Mouse (Mus musculus) ES-Bruce4 (cell line): ENCODE data around the gene Tmed1. TPM values are rescaled to one million over a fixed set of nuclear protein-coding genes. Genes with fewer than 3 reads are reported as not detected.

Experiments used
- H3K27ac ChIP-seq: 2 replicates; pipeline ENCODE4 v1.5.1; 2012; ENCODE audit warnings: low read length, inconsistent platforms; ENCODE audit not compliant: insufficient read depth
- H3K27me3 ChIP-seq: 2 replicates; pipeline ENCODE4 v1.6.1; 2012; ENCODE audit warnings: mild to moderate bottlenecking, low read length, inconsistent platforms; ENCODE audit not compliant: control insufficient read depth, poor library complexity, insufficient read depth, severe bottlenecking
- H3K36me3 ChIP-seq: 2 replicates; pipeline ENCODE4 v1.6.1; 2012; ENCODE audit warnings: inconsistent platforms, mild to moderate bottlenecking, low read length, moderate library complexity; ENCODE audit not compliant: control insufficient read depth, poor library complexity, insufficient read depth, severe bottlenecking
- H3K4me1 ChIP-seq: one replicate; pipeline ENCODE4 v1.8.1; 2011; ENCODE audit warnings: low read length; ENCODE audit not compliant: control insufficient read depth, insufficient read depth
- H3K4me3 ChIP-seq: 2 replicates; pipeline ENCODE4 v1.5.1; 2011; ENCODE audit warnings: low read depth, mild to moderate bottlenecking, low read length
- H3K9ac ChIP-seq: 2 replicates; pipeline ENCODE4 v1.6.1; 2012; ENCODE audit warnings: low read depth, mild to moderate bottlenecking, inconsistent platforms; ENCODE audit not compliant: poor library complexity, severe bottlenecking
- H3K9me3 ChIP-seq: replicated peaks from 2 replicates; pipeline ENCODE4 v1.6.1; 2012; ENCODE audit warnings: mild to moderate bottlenecking, low read length, inconsistent platforms; ENCODE audit not compliant: control insufficient read depth, poor library complexity, insufficient read depth, severe bottlenecking
- CTCF ChIP-seq: IDR thresholded peaks from one replicate; pipeline ENCODE4 v1.8.1; 2011; ENCODE audit warnings: low read depth, low read length
- EP300 ChIP-seq: IDR thresholded peaks from 2 replicates; pipeline ENCODE4 v1.6.1; 2011; ENCODE audit warnings: low read depth, low read length; ENCODE audit not compliant: insufficient read depth
- POLR2A ChIP-seq: IDR thresholded peaks from one replicate; pipeline ENCODE4 v1.8.1; 2011; ENCODE audit warnings: low read length; ENCODE audit not compliant: insufficient read depth
- polyA plus RNA-seq: library from polyadenylated mRNA; stranded (reverse); fragments of >200 nt; gene quantifications from 2 replicates; pipeline ENCODE4 v1.2.4, GENCODE M21; 2011; ENCODE audit warnings: low read depth; ENCODE audit not compliant: missing spikeins, insufficient read depth, insufficient read length

Tmed1 gene
- polyA plus RNA-seq, 1 experiment, result 29.2 TPM

DNA sequence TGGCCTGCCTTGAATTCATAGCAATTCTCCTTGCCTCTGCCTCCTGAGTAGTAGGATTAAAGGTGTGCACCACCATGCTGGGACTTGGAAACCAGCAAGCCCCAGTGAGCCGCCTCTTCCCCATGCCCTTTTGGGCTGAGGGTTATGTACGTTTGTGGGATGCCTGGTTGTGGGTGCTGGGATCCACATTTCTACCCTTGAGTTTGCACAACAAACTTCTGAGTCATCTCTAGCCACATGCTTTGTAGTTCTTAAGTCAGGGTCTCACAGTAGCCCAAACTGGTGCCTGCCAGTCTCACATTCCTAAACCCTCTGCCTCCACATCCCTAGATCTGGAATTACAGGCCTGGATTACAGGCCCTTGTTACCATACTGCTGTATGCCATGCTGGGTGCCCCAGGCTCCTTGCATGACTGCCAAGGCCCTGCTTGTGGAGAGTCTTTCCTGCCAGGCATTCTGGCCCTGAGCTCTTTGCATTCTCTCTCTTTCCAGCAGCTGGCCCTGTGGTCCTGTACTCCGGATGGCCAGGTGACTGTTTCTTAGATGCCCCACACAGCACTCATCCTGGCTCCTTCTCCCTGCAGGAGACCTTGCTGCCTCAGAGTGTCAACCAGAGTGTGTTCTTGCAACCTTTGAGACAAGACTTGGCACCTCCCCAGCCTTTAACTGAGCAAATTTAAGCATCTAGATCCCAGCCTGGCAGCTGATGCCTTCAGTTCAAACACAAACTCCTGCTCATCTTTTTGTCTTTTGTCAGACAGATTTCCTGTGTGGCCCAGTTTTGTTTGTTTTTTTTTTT lies 46.1 kb downstream of the Tmed1 start:
- Histone ChIP-seq H3K27ac (no peak overlapping the region), H3K27me3 (no peaks in the 10 kb centered on the region), H3K4me1 (peaks cover 4% of the 10 kb centered on the region), H3K9ac (no peak overlapping the region), H3K9me3 (no peaks in the 10 kb centered on the region), H3K4me3 (no peak overlapping the region), H3K36me3 (peaks cover 12% of the 10 kb centered on the region)
- TF ChIP-seq POLR2A (no peak), CTCF (no peak), EP300 (no peak)

GRCm38 (mm10) chr9:21463138-21463590 lies 46.9 kb downstream of the Tmed1 start:
- H3K4me1 ChIP-seq, result peaks cover 8% of the 10 kb centered on the region
- H3K27ac ChIP-seq, result no peak overlapping the region
- H3K27me3 ChIP-seq, result no peaks in the 10 kb centered on the region
- no peak for TF ChIP-seq POLR2A
- TF ChIP-seq CTCF, result no peak
- no peak for TF ChIP-seq EP300
- H3K9ac ChIP-seq, result no peak overlapping the region
- no peaks in the 10 kb centered on the region for H3K9me3 ChIP-seq
- H3K4me3 ChIP-seq, result no peak overlapping the region
- H3K36me3 ChIP-seq, result peaks cover 9% of the 10 kb centered on the region

DNA sequence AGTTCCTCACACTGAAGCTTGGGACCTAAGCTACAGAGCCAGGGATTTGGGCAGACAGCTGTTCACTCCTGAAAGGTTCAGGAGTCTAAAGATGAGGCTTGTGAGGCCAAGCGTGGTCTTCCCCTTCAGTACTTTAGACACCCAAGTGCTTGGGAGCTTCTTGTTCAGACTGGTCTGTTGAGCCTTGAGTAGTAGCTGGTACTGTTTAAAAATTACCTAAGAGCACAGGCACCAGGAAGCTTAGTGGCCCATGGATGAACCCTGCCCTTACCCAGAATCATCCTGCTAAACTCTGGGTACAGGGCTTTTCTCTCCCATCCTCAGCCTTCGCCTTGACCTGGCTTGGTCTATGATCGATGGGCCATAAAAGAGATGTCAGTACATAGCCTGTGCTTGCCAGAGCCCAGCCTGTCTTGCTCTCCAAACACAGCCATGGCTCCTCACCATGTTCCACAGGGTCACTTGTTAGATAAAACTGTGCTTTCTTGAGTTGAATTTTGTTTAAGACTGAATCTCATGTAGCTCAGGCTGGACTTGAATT lies 49.6 kb downstream of the Tmed1 start:
- Histone ChIP-seq H3K9ac (no peak overlapping the region), H3K27ac (no peak overlapping the region), H3K9me3 (no peaks in the 10 kb centered on the region), H3K4me3 (no peak overlapping the region), H3K27me3 (no peaks in the 10 kb centered on the region), H3K36me3 (peaks cover 2% of the 10 kb centered on the region; the same call in 1 of the 2 replicates), H3K4me1 (peaks cover 13% of the 10 kb centered on the region)
- TF ChIP-seq POLR2A, result no peak
- TF ChIP-seq EP300, result no peak
- no peak for TF ChIP-seq CTCF

DNA sequence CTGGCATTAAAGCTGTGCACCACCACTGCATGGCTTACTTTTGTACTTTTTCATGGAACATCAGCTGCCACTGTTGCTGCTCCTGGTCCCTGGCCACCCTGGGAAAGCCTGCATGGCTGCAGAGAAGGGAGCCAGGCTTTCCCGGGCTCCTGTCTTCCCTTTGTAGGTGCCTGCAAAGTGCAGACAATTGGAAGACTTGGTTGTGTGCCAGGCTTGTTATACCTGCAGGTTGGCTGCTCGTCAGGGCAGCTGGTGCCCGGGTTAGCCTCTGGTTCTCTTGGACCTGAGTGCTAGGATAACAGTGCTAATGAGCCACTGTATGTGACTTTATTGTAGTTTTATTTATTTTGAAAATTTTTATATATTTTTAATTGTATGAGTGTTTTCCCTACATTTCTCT lies 51.2 kb downstream of the Tmed1 start:
- Histone ChIP-seq H3K9ac (no peak overlapping the region), H3K36me3 (no peaks in the 10 kb centered on the region), H3K27ac (no peak overlapping the region), H3K9me3 (no peaks in the 10 kb centered on the region), H3K4me3 (no peak overlapping the region), H3K4me1 (peaks cover 18% of the 10 kb centered on the region), H3K27me3 (no peaks in the 10 kb centered on the region)
- TF ChIP-seq POLR2A, result no peak

Other genes starting within 250 kb of the Tmed1 start
- 18.8 and 22.3 TPM in 2 replicates for gene Atg4d, start 245.0 kb downstream of the Tmed1 start, polyA plus RNA-seq
- gene Kri1, start 222.3 kb downstream of the Tmed1 start, polyA plus RNA-seq, result 35.9 and 41.7 TPM in 2 replicates
- 11.6 and 12.4 TPM in 2 replicates for gene Cdkn2d, start 218.8 kb downstream of the Tmed1 start, polyA plus RNA-seq
- 83.3 and 87.8 TPM in 2 replicates for gene Ap1m2, start 197.9 kb downstream of the Tmed1 start, polyA plus RNA-seq
- 64.9 and 66.4 TPM in 2 replicates for gene Slc44a2, start 189.6 kb downstream of the Tmed1 start, polyA plus RNA-seq
- 196 and 209 TPM in 2 replicates for gene Ilf3, start 142.4 kb downstream of the Tmed1 start, polyA plus RNA-seq
- gene Qtrt1, start 98.4 kb downstream of the Tmed1 start, polyA plus RNA-seq, result 40.0 and 48.2 TPM in 2 replicates
- 86.2 and 88.6 TPM in 2 replicates for gene Dnm2, start 85.3 kb downstream of the Tmed1 start, polyA plus RNA-seq
- gene AB124611, start 15.9 kb upstream of the Tmed1 start, polyA plus RNA-seq, result not detected in 2 replicates
- 112 and 122 TPM in 2 replicates for gene Carm1, start 36.6 kb upstream of the Tmed1 start, polyA plus RNA-seq
- gene Timm29, start 82.5 kb upstream of the Tmed1 start, polyA plus RNA-seq, result 18.1 and 19.2 TPM in 2 replicates
- 17.4 and 18.9 TPM in 2 replicates for gene Yipf2, start 82.6 kb upstream of the Tmed1 start, polyA plus RNA-seq
- 100.0 and 111 TPM in 2 replicates for gene Smarca4, start 105.9 kb upstream of the Tmed1 start, polyA plus RNA-seq
- 79.3 and 80.6 TPM in 2 replicates for gene Ldlr, start 213.2 kb upstream of the Tmed1 start, polyA plus RNA-seq